Mouse (Mus musculus): Measurements from ENCODE around the gene Arhgap42.

DNA sequence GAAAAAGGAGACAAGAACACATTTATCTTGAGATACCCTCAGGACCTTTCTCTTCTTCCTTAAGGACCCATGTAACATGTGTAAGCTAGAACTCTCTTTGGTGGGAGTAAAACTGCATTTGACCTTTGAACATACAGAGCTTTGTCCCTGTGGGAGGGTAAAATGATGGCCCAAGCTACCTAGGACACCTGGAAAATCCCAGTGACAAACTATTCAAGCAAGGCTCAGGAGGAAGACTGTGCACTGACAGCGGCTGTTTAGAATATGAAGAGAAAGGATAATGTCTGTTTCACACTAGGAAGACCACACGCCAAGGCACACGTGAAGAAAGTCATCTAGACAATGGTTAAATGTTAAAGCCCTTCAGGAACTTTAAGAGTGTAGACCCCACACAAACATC is 211.0 kb downstream of the Arhgap42 start:
- no peak for TF ChIP-seq GATA1 (IDR thresholded peaks at IDR 0.05; ENCODE audit: low read length)
- TF ChIP-seq TAL1 (IDR thresholded peaks at IDR 0.05; ENCODE audit: low read length): no peak
